Mouse (Mus musculus): ENCODE results near the gene Add3. TPM values are rescaled to one million over a fixed set of nuclear protein-coding genes. Genes with fewer than 3 reads are reported as not detected.

Add3 gene
- polyA plus RNA-seq, 1 experiment from 2014 or later, result 119 TPM

DNA sequence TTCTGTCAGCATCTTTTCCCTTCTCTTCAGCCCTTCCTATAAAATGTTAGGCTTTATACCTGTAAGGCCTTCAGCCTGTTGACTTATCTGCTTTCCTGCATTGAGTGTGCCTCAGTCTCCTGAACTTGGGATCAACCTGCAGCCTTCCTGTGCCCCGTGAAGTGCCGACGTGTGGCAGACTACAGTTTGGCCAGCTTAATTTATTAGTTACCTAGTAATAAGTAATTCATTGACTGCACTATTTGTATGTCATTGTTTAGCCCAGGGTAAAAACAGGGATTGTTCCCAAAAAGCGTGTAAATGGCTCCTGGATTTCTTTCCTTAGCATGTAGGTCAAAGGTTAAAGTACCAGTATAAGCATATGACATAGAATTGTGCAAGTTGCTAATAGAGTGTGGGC lies 46.2 kb downstream of the Add3 start:
- ATAC-seq (ENCODE audit: insufficient read depth), result no peak

DNA sequence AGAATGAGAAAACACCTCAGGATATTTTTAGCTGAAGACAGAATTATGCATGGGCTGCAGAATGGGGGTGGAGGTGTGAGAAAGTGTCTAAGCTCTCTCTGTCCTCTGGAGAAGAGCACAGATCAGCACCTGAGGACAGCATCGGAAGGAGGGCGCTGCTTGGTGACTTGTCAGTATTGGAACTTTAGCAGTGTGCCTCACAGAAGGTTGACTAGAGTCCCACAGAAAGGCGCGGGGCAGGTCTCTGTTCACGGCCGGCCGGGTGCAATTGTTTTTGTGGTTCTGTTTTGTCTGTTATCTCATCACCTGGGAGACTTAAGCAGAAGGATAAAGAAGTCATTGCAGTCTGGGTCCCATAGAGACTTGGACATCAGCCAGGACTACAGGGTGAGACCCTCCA lies 47.3 kb downstream of the Add3 start:
- DNase-seq (no peak), ATAC-seq (ENCODE audit: insufficient read depth) (no peak)
- Histone ChIP-seq H3K36me3 (ENCODE audit: insufficient read depth) (peaks cover 3% of the 10 kb centered on the region; the same call in 1 of the 2 replicates), H3K9me3 (ENCODE audit: low read depth, low read length) (no peaks in the 10 kb centered on the region), H3K4me2 (no peak overlapping the region), H3K4me1 (ENCODE audit: insufficient read depth) (peaks cover 41% of the 10 kb centered on the region), H3K4me3 (ENCODE audit: low read depth, low read length) (no peak overlapping the region), H3K9ac (no peak overlapping the region), H3K27me3 (ENCODE audit: insufficient read depth, low read length) (no peaks in the 10 kb centered on the region), H3K27ac (ENCODE audit: low read depth) (no peak overlapping the region)
- 73% methylated on average over 7 of the region's 7 CpGs for WGBS
- TF ChIP-seq CTCF (IDR thresholded peaks at IDR 0.05; ENCODE audit: low read depth), result no peak

More for the DNA sequence above, 46.2 kb downstream of the Add3 start:
- Histone ChIP-seq H3K4me3 (ENCODE audit: low read depth, low read length) (no peak overlapping the region), H3K4me2 (peak overlapping the region; percentile 5; the same call in 1 of the 2 replicates), H3K9ac (no peak overlapping the region), H3K27me3 (ENCODE audit: insufficient read depth, low read length) (no peaks in the 10 kb centered on the region), H3K36me3 (ENCODE audit: insufficient read depth) (peaks cover 3% of the 10 kb centered on the region; the same call in 1 of the 2 replicates), H3K9me3 (ENCODE audit: low read depth, low read length) (no peaks in the 10 kb centered on the region), H3K27ac (ENCODE audit: low read depth) (no peak overlapping the region), H3K4me1 (ENCODE audit: insufficient read depth) (peaks cover 44% of the 10 kb centered on the region)
- no peak for DNase-seq
- 62% methylated on average over 4 of the region's 4 CpGs for WGBS
- TF ChIP-seq CTCF (IDR thresholded peaks at IDR 0.05; ENCODE audit: low read depth), result no peak

DNA sequence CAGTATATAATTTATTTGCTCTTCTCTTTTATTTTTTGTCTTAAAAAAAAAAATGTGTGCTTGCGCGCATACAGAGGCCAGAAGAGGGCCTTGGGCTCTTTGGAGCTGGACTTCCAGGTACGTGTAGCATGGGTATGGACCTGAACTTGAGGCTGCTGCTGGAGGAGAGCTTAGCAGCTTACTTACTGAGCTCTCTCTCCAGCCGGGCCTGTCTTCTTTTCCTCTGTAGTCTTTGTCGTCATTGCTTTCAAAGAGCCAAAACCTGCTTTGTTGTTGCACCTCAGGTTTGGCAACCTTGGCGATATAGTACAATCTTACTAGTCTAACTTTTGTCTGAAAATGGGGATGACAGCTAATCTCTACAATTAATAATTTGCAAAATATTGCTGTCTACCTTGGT lies 47.9 kb downstream of the Add3 start:
- Histone ChIP-seq H3K9me3 (ENCODE audit: low read depth, low read length) (no peaks in the 10 kb centered on the region), H3K36me3 (ENCODE audit: insufficient read depth) (peaks cover 3% of the 10 kb centered on the region; the same call in 1 of the 2 replicates), H3K27ac (ENCODE audit: low read depth) (no peak overlapping the region), H3K9ac (no peak overlapping the region), H3K4me2 (no peak overlapping the region), H3K4me1 (ENCODE audit: insufficient read depth) (peaks cover 35% of the 10 kb centered on the region), H3K4me3 (ENCODE audit: low read depth, low read length) (no peak overlapping the region), H3K27me3 (ENCODE audit: insufficient read depth, low read length) (no peaks in the 10 kb centered on the region)
- no peak for TF ChIP-seq CTCF (IDR thresholded peaks at IDR 0.05; ENCODE audit: low read depth)
- no peak for DNase-seq
- no peak for ATAC-seq (ENCODE audit: insufficient read depth)
- WGBS, result 74% methylated on average over 6 of the region's 6 CpGs

DNA sequence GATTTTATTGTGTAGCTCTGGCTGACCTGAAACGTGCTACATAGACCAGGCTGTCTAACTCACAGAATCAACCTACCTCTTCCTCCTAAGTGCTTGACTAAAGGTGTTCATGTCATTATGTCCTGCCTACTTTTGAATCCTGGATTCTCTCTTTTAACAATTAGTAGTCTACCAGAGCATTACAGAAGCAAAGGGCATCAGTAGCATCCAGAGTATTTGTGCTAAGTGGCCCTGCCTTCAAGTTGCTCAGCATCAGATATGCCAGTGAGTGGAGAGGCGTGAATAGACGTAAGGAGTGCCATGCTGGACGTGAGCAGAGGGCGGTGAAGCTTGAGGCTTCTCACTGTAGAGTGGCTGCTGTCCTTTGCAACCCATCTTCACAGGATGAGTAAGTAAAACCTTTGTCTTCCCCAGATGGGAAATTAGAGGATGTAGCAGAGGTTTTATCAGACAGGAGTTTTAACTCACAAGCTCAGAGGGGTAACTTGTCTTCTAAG lies 48.5 kb downstream of the Add3 start:
- DNase-seq, result no peak
- Histone ChIP-seq H3K27ac (ENCODE audit: low read depth) (no peak overlapping the region), H3K4me2 (no peak overlapping the region), H3K9me3 (ENCODE audit: low read depth, low read length) (no peaks in the 10 kb centered on the region), H3K4me1 (ENCODE audit: insufficient read depth) (peaks cover 29% of the 10 kb centered on the region), H3K36me3 (ENCODE audit: insufficient read depth) (peaks cover 3% of the 10 kb centered on the region; the same call in 1 of the 2 replicates), H3K27me3 (ENCODE audit: insufficient read depth, low read length) (no peaks in the 10 kb centered on the region), H3K9ac (no peak overlapping the region), H3K4me3 (ENCODE audit: low read depth, low read length) (no peak overlapping the region)
- WGBS, result 77% methylated on average over 5 of the region's 5 CpGs
- no peak for TF ChIP-seq CTCF (IDR thresholded peaks at IDR 0.05; ENCODE audit: low read depth)
- no peak for ATAC-seq (ENCODE audit: insufficient read depth)

DNA sequence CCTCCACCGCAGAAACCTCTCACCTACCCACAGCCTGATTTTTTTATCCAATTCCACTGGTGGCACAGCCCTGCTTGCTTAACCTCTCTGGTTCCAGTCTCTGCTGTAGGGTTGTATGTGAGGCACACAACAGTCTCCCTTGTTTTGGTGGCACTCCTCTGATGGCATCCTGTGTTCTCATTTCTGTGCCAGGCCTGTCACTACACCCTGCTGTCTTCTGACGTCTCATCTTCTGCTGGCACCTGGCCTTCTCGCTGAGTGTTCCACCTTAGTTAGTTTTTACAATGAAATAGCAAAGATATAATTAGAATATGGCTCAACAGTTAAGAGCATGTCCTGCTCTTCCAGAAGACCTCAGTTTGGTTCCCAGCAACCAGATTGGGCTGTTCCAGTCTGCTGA lies 49.5 kb downstream of the Add3 start:
- H3K4me2 ChIP-seq, result no peak overlapping the region
- peaks cover 3% of the 10 kb centered on the region; the same call in 1 of the 2 replicates for H3K36me3 ChIP-seq (ENCODE audit: insufficient read depth)
- H3K4me1 ChIP-seq (ENCODE audit: insufficient read depth), result peaks cover 19% of the 10 kb centered on the region
- H3K4me3 ChIP-seq (ENCODE audit: low read depth, low read length), result no peak overlapping the region
- no peaks in the 10 kb centered on the region for H3K9me3 ChIP-seq (ENCODE audit: low read depth, low read length)
- 86% methylated on average over 3 of the region's 3 CpGs for WGBS
- H3K27me3 ChIP-seq (ENCODE audit: insufficient read depth, low read length), result no peaks in the 10 kb centered on the region
- DNase-seq, result no peak
- H3K9ac ChIP-seq, result no peak overlapping the region
- no peak for TF ChIP-seq CTCF (IDR thresholded peaks at IDR 0.05; ENCODE audit: low read depth)
- no peak overlapping the region for H3K27ac ChIP-seq (ENCODE audit: low read depth)
- ATAC-seq (ENCODE audit: insufficient read depth), result no peak

DNA sequence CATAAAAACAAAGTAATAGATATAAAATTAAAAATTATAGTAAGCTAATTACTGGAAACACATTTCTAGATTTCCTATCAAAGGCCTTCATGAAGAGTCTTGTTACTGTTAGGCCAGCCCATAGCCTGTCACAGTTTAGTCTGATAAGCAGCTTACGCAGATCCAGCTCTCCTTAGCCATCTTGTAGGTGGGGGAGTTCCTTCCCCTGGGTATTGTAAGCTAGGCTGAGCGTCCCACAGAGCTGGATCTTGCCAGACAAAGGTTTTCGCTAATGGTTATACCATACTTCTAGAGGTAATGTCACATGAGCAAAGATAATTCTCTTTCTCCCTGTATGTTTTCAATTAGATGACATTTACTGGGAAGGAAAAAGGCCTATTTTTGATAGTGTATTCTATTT lies 50.0 kb downstream of the Add3 start:
- no peaks in the 10 kb centered on the region for H3K9me3 ChIP-seq (ENCODE audit: low read depth, low read length)
- H3K4me1 ChIP-seq (ENCODE audit: insufficient read depth), result peaks cover 16% of the 10 kb centered on the region
- no peak overlapping the region for H3K27ac ChIP-seq (ENCODE audit: low read depth)
- H3K27me3 ChIP-seq (ENCODE audit: insufficient read depth, low read length), result no peaks in the 10 kb centered on the region
- TF ChIP-seq CTCF (IDR thresholded peaks at IDR 0.05; ENCODE audit: low read depth), result no peak
- H3K4me3 ChIP-seq (ENCODE audit: low read depth, low read length), result no peak overlapping the region
- H3K36me3 ChIP-seq (ENCODE audit: insufficient read depth), result peaks cover 3% of the 10 kb centered on the region; the same call in 1 of the 2 replicates
- H3K9ac ChIP-seq, result no peak overlapping the region
- ATAC-seq (ENCODE audit: insufficient read depth) (no peak), DNase-seq (no peak)
- WGBS, result 78% methylated on average over 3 of the region's 3 CpGs
- no peak overlapping the region for H3K4me2 ChIP-seq

DNA sequence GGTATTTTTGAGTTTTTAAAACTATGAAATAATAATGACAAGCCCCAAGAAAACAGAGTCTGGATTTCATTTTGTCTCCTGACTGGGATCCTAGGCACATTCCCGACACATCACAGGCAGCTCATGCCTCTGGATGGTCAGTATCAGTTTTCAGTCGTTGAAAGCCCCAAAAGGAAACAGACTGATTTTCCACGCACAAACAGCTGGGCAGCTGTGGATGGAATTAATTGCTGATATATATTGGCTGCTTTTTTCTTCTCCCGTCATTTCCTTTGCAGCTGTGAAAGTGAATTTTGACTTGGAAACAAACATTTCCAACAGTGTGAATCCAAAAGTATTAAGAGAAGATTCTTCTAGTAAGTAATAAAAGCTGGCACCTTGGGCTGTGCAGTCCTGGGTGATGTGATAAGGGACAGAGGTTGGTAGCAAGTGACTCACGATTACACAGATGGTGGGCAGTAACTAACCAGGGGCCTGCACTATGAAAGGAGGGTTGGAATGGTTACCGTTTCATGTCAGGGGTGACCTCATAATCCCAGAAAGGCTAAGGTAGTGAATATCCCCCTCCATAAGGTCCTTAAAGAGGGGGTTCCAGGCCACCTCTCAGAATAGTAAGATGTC lies 51.7 kb downstream of the Add3 start:
- H3K4me1 ChIP-seq (ENCODE audit: insufficient read depth), result peaks cover 9% of the 10 kb centered on the region; the same call in 1 of the 2 replicates
- no peaks in the 10 kb centered on the region for H3K9me3 ChIP-seq (ENCODE audit: low read depth, low read length)
- no peak overlapping the region for H3K9ac ChIP-seq
- TF ChIP-seq CTCF (IDR thresholded peaks at IDR 0.05; ENCODE audit: low read depth), result no peak
- no peak overlapping the region for H3K4me2 ChIP-seq
- DNase-seq (peak; percentile 41), ATAC-seq (ENCODE audit: insufficient read depth) (no peak)
- peak overlapping the region; percentile 33 for H3K27ac ChIP-seq (ENCODE audit: low read depth)
- H3K36me3 ChIP-seq (ENCODE audit: insufficient read depth), result peaks cover 5% of the 10 kb centered on the region; the same call in 1 of the 2 replicates
- no peak overlapping the region for H3K4me3 ChIP-seq (ENCODE audit: low read depth, low read length)
- 40% methylated on average over 6 of the region's 6 CpGs for WGBS
- H3K27me3 ChIP-seq (ENCODE audit: insufficient read depth, low read length), result no peaks in the 10 kb centered on the region

All from lung, embryonic 14.5 days (tissue).